Mouse (Mus musculus): ENCODE results near the gene Gas2.

Gene Gas2

GRCm38 (mm10) chr7:51931217-51931616, 69.4 kb downstream of the Gas2 start:
- TF ChIP-seq POU5F1 (IDR thresholded peaks at IDR 0.05; ENCODE audit: borderline replicate concordance, low read length): no peak
- no peak for TF ChIP-seq CTCF (conservative IDR thresholded peaks at IDR 0.05; ENCODE audit: low read length)
- TF ChIP-seq NANOG (IDR thresholded peaks at IDR 0.05; ENCODE audit: borderline replicate concordance, low read length): no peak
- Histone ChIP-seq H3K27me3 (ENCODE audit: insufficient read depth, low read length) (no peaks in the 10 kb centered on the region), H3K4me3 (replicated peaks; ENCODE audit: low read length) (no peak overlapping the region), H3K9me3 (ENCODE audit: low read length) (no peaks in the 10 kb centered on the region), H3K4me1 (replicated peaks; ENCODE audit: low read depth, low read length) (no peaks in the 10 kb centered on the region), H3K36me3 (ENCODE audit: insufficient read depth, low read length) (no peaks in the 10 kb centered on the region)

- no peaks in the 10 kb centered on the region for H3K4me1 ChIP-seq (replicated peaks; ENCODE audit: low read depth, low read length)
- no peaks in the 10 kb centered on the region for H3K36me3 ChIP-seq (ENCODE audit: insufficient read depth, low read length)
- no peaks in the 10 kb centered on the region for H3K9me3 ChIP-seq (ENCODE audit: low read length)
- H3K27me3 ChIP-seq (ENCODE audit: insufficient read depth, low read length): no peaks in the 10 kb centered on the region
- no peak overlapping the region for H3K4me3 ChIP-seq (replicated peaks; ENCODE audit: low read length)
- TF ChIP-seq NANOG (IDR thresholded peaks at IDR 0.05; ENCODE audit: borderline replicate concordance, low read length): no peak
- no peak for TF ChIP-seq POU5F1 (IDR thresholded peaks at IDR 0.05; ENCODE audit: borderline replicate concordance, low read length)
- no peak for TF ChIP-seq CTCF (conservative IDR thresholded peaks at IDR 0.05; ENCODE audit: low read length)
These were observed 75.5 kb downstream of the Gas2 start for GRCm38 (mm10) chr7:51937337-51937736.

GRCm38 (mm10) chr7:51940461-51940860, 78.6 kb downstream of the Gas2 start:
- Histone ChIP-seq H3K9me3 (ENCODE audit: low read length) (no peaks in the 10 kb centered on the region), H3K4me3 (replicated peaks; ENCODE audit: low read length) (no peak overlapping the region), H3K36me3 (ENCODE audit: insufficient read depth, low read length) (no peaks in the 10 kb centered on the region), H3K27me3 (ENCODE audit: insufficient read depth, low read length) (no peaks in the 10 kb centered on the region), H3K4me1 (replicated peaks; ENCODE audit: low read depth, low read length) (no peaks in the 10 kb centered on the region)
- TF ChIP-seq POU5F1 (IDR thresholded peaks at IDR 0.05; ENCODE audit: borderline replicate concordance, low read length) (no peak), CTCF (conservative IDR thresholded peaks at IDR 0.05; ENCODE audit: low read length) (no peak), NANOG (IDR thresholded peaks at IDR 0.05; ENCODE audit: borderline replicate concordance, low read length) (no peak)

GRCm38 (mm10) chr7:51955424-51956041, 93.7 kb downstream of the Gas2 start:
- TF ChIP-seq NANOG (IDR thresholded peaks at IDR 0.05; ENCODE audit: borderline replicate concordance, low read length) (no peak), POU5F1 (IDR thresholded peaks at IDR 0.05; ENCODE audit: borderline replicate concordance, low read length) (no peak)

GRCm38 (mm10) chr7:51957766-51958165, 96.0 kb downstream of the Gas2 start:
- Histone ChIP-seq H3K4me3 (replicated peaks; ENCODE audit: low read length) (no peak overlapping the region), H3K9me3 (ENCODE audit: low read length) (peaks cover 8% of the 10 kb centered on the region; the same call in 1 of the 2 replicates), H3K36me3 (ENCODE audit: insufficient read depth, low read length) (no peaks in the 10 kb centered on the region), H3K4me1 (replicated peaks; ENCODE audit: low read depth, low read length) (peaks cover 35% of the 10 kb centered on the region), H3K27me3 (ENCODE audit: insufficient read depth, low read length) (no peaks in the 10 kb centered on the region)
- no peak for TF ChIP-seq NANOG (IDR thresholded peaks at IDR 0.05; ENCODE audit: borderline replicate concordance, low read length)
- TF ChIP-seq POU5F1 (IDR thresholded peaks at IDR 0.05; ENCODE audit: borderline replicate concordance, low read length): no peak
- no peak for TF ChIP-seq CTCF (conservative IDR thresholded peaks at IDR 0.05; ENCODE audit: low read length)

More at GRCm38 (mm10) chr7:51955424-51956041, 93.7 kb downstream of the Gas2 start:
- H3K4me1 ChIP-seq (replicated peaks; ENCODE audit: low read depth, low read length): peaks cover 35% of the 10 kb centered on the region
- no peaks in the 10 kb centered on the region for H3K9me3 ChIP-seq (ENCODE audit: low read length)
- H3K27me3 ChIP-seq (ENCODE audit: insufficient read depth, low read length): no peaks in the 10 kb centered on the region
- H3K4me3 ChIP-seq (replicated peaks; ENCODE audit: low read length): no peak overlapping the region
- no peaks in the 10 kb centered on the region for H3K36me3 ChIP-seq (ENCODE audit: insufficient read depth, low read length)

GRCm38 (mm10) chr7:51960698-51961374, 99.0 kb downstream of the Gas2 start:
- TF ChIP-seq POU5F1 (IDR thresholded peaks at IDR 0.05; ENCODE audit: borderline replicate concordance, low read length) (no peak), NANOG (IDR thresholded peaks at IDR 0.05; ENCODE audit: borderline replicate concordance, low read length) (no peak), CTCF (conservative IDR thresholded peaks at IDR 0.05; ENCODE audit: low read length) (no peak)
- Histone ChIP-seq H3K36me3 (ENCODE audit: insufficient read depth, low read length) (no peaks in the 10 kb centered on the region), H3K4me1 (replicated peaks; ENCODE audit: low read depth, low read length) (peaks cover 36% of the 10 kb centered on the region), H3K4me3 (replicated peaks; ENCODE audit: low read length) (no peak overlapping the region), H3K27me3 (ENCODE audit: insufficient read depth, low read length) (no peaks in the 10 kb centered on the region), H3K9me3 (ENCODE audit: low read length) (peaks cover 8% of the 10 kb centered on the region; the same call in 1 of the 2 replicates)

GRCm38 (mm10) chr7:51962219-51962952, 100.6 kb downstream of the Gas2 start:
- TF ChIP-seq NANOG (IDR thresholded peaks at IDR 0.05; ENCODE audit: borderline replicate concordance, low read length) (no peak), CTCF (conservative IDR thresholded peaks at IDR 0.05; ENCODE audit: low read length) (no peak), POU5F1 (IDR thresholded peaks at IDR 0.05; ENCODE audit: borderline replicate concordance, low read length) (no peak)
- H3K4me3 ChIP-seq (replicated peaks; ENCODE audit: low read length): no peak overlapping the region

GRCm38 (mm10) chr7:51964681-51965080, 102.9 kb downstream of the Gas2 start:
- H3K27me3 ChIP-seq (ENCODE audit: insufficient read depth, low read length): no peaks in the 10 kb centered on the region
- H3K36me3 ChIP-seq (ENCODE audit: insufficient read depth, low read length): no peaks in the 10 kb centered on the region
- H3K9me3 ChIP-seq (ENCODE audit: low read length): peaks cover 8% of the 10 kb centered on the region; the same call in 1 of the 2 replicates
- H3K4me3 ChIP-seq (replicated peaks; ENCODE audit: low read length): no peak overlapping the region
- TF ChIP-seq NANOG (IDR thresholded peaks at IDR 0.05; ENCODE audit: borderline replicate concordance, low read length): no peak
- H3K4me1 ChIP-seq (replicated peaks; ENCODE audit: low read depth, low read length): peaks cover 3% of the 10 kb centered on the region; the same call in 1 of the 2 replicates

More at GRCm38 (mm10) chr7:51962219-51962952, 100.6 kb downstream of the Gas2 start:
- peaks cover 8% of the 10 kb centered on the region; the same call in 1 of the 2 replicates for H3K9me3 ChIP-seq (ENCODE audit: low read length)
- H3K36me3 ChIP-seq (ENCODE audit: insufficient read depth, low read length): no peaks in the 10 kb centered on the region
- H3K4me1 ChIP-seq (replicated peaks; ENCODE audit: low read depth, low read length): peaks cover 23% of the 10 kb centered on the region
- no peaks in the 10 kb centered on the region for H3K27me3 ChIP-seq (ENCODE audit: insufficient read depth, low read length)

Data from E14TG2a.4 (cell line).